Mouse (Mus musculus): Measurements from ENCODE around the gene Meis1. TPM values are rescaled to one million over a fixed set of nuclear protein-coding genes. Genes with fewer than 3 reads are reported as not detected.

Gene Meis1
- polyA plus RNA-seq, 1 experiment: 68.8 TPM

- no peak for TF ChIP-seq CTCF (IDR thresholded peaks at IDR 0.05; ENCODE audit: borderline replicate concordance, extremely low read depth, insufficient read depth, insufficient read length)
- TF ChIP-seq POLR2A (IDR thresholded peaks at IDR 0.05; ENCODE audit: borderline replicate concordance, extremely low read depth, insufficient read depth, insufficient read length, poor library complexity, severe bottlenecking): no peak
- DNase-seq (ENCODE audit: low read depth): peak; percentile 67
These were observed 100.9 kb downstream of the Meis1 start for GRCm38 (mm10) chr11:18917887-18918286.

GRCm38 (mm10) chr11:18913251-18913650 lies 105.5 kb downstream of the Meis1 start:
- peak; percentile 84 for DNase-seq (ENCODE audit: low read depth)
- TF ChIP-seq CTCF (IDR thresholded peaks at IDR 0.05; ENCODE audit: borderline replicate concordance, extremely low read depth, insufficient read depth, insufficient read length) (no peak), POLR2A (IDR thresholded peaks at IDR 0.05; ENCODE audit: borderline replicate concordance, extremely low read depth, insufficient read depth, insufficient read length, poor library complexity, severe bottlenecking) (no peak)

- no peak for DNase-seq (ENCODE audit: low read depth)
- TF ChIP-seq CTCF (IDR thresholded peaks at IDR 0.05; ENCODE audit: borderline replicate concordance, extremely low read depth, insufficient read depth, insufficient read length) (no peak), POLR2A (IDR thresholded peaks at IDR 0.05; ENCODE audit: borderline replicate concordance, extremely low read depth, insufficient read depth, insufficient read length, poor library complexity, severe bottlenecking) (no peak)
These were observed 106.3 kb downstream of the Meis1 start for GRCm38 (mm10) chr11:18912311-18913019.

GRCm38 (mm10) chr11:18906866-18907265 lies 111.9 kb downstream of the Meis1 start:
- no peak for DNase-seq (ENCODE audit: low read depth)
- no peak for TF ChIP-seq POLR2A (IDR thresholded peaks at IDR 0.05; ENCODE audit: borderline replicate concordance, extremely low read depth, insufficient read depth, insufficient read length, poor library complexity, severe bottlenecking)
- TF ChIP-seq CTCF (IDR thresholded peaks at IDR 0.05; ENCODE audit: borderline replicate concordance, extremely low read depth, insufficient read depth, insufficient read length): no peak

GRCm38 (mm10) chr11:18905431-18905830 lies 113.4 kb downstream of the Meis1 start:
- no peak for TF ChIP-seq CTCF (IDR thresholded peaks at IDR 0.05; ENCODE audit: borderline replicate concordance, extremely low read depth, insufficient read depth, insufficient read length)
- TF ChIP-seq POLR2A (IDR thresholded peaks at IDR 0.05; ENCODE audit: borderline replicate concordance, extremely low read depth, insufficient read depth, insufficient read length, poor library complexity, severe bottlenecking): no peak
- DNase-seq (ENCODE audit: low read depth): peak; percentile 61

- DNase-seq (ENCODE audit: low read depth): no peak
- no peak for TF ChIP-seq CTCF (IDR thresholded peaks at IDR 0.05; ENCODE audit: borderline replicate concordance, extremely low read depth, insufficient read depth, insufficient read length)
- TF ChIP-seq POLR2A (IDR thresholded peaks at IDR 0.05; ENCODE audit: borderline replicate concordance, extremely low read depth, insufficient read depth, insufficient read length, poor library complexity, severe bottlenecking): no peak
These were observed 113.9 kb downstream of the Meis1 start for GRCm38 (mm10) chr11:18904880-18905279.

- no peak for DNase-seq (ENCODE audit: low read depth)
- TF ChIP-seq CTCF (IDR thresholded peaks at IDR 0.05; ENCODE audit: borderline replicate concordance, extremely low read depth, insufficient read depth, insufficient read length) (no peak), POLR2A (IDR thresholded peaks at IDR 0.05; ENCODE audit: borderline replicate concordance, extremely low read depth, insufficient read depth, insufficient read length, poor library complexity, severe bottlenecking) (no peak)
These were observed 114.5 kb downstream of the Meis1 start for GRCm38 (mm10) chr11:18904285-18904684.

- no peak for TF ChIP-seq CTCF (IDR thresholded peaks at IDR 0.05; ENCODE audit: borderline replicate concordance, extremely low read depth, insufficient read depth, insufficient read length)
- no peak for TF ChIP-seq POLR2A (IDR thresholded peaks at IDR 0.05; ENCODE audit: borderline replicate concordance, extremely low read depth, insufficient read depth, insufficient read length, poor library complexity, severe bottlenecking)
- no peak for DNase-seq (ENCODE audit: low read depth)
These were observed 118.3 kb downstream of the Meis1 start for GRCm38 (mm10) chr11:18900489-18900888.

- no peak for TF ChIP-seq CTCF (IDR thresholded peaks at IDR 0.05; ENCODE audit: borderline replicate concordance, extremely low read depth, insufficient read depth, insufficient read length)
- TF ChIP-seq POLR2A (IDR thresholded peaks at IDR 0.05; ENCODE audit: borderline replicate concordance, extremely low read depth, insufficient read depth, insufficient read length, poor library complexity, severe bottlenecking): no peak
- DNase-seq (ENCODE audit: low read depth): no peak
These were observed 119.9 kb downstream of the Meis1 start for GRCm38 (mm10) chr11:18898862-18899261.

GRCm38 (mm10) chr11:18897921-18898646 lies 120.7 kb downstream of the Meis1 start:
- TF ChIP-seq CTCF (IDR thresholded peaks at IDR 0.05; ENCODE audit: borderline replicate concordance, extremely low read depth, insufficient read depth, insufficient read length) (no peak), POLR2A (IDR thresholded peaks at IDR 0.05; ENCODE audit: borderline replicate concordance, extremely low read depth, insufficient read depth, insufficient read length, poor library complexity, severe bottlenecking) (no peak)

GRCm38 (mm10) chr11:18897250-18897649 lies 121.5 kb downstream of the Meis1 start:
- TF ChIP-seq CTCF (IDR thresholded peaks at IDR 0.05; ENCODE audit: borderline replicate concordance, extremely low read depth, insufficient read depth, insufficient read length) (no peak), POLR2A (IDR thresholded peaks at IDR 0.05; ENCODE audit: borderline replicate concordance, extremely low read depth, insufficient read depth, insufficient read length, poor library complexity, severe bottlenecking) (no peak)
- no peak for DNase-seq (ENCODE audit: low read depth)

More at GRCm38 (mm10) chr11:18897921-18898646, 120.7 kb downstream of the Meis1 start:
- DNase-seq (ENCODE audit: low read depth): no peak
